Mouse (Mus musculus) hindbrain, embryonic 15.5 days (tissue): ENCODE measurements at regions not wholly inside any gene's neighbourhood (a gene's known extent, or its start where the extent isn't known, plus 50 kb on each side); places are given as distances from the start of the nearest gene placed in this dataset.
"Not testable (repeated sequence)": the region's sequence is repeated elsewhere in the genome, so short reads cannot be mapped to it uniquely, and the experiment has no call there.

Experiments used
- ATAC-seq: fragments of 200-750 bp; cut with Nextera tagmentation; 2 replicates; pipeline ENCODE4 v1.8.0; 2017; ENCODE audit warnings: low read depth, moderate number of reproducible peaks, moderate TSS enrichment; ENCODE audit not compliant: low FRiP score
- H3K27ac ChIP-seq: fragments of 300-500 bp; sonication (generic); replicated peaks from 2 replicates; pipeline ENCODE4 v1.5.1; 2015; ENCODE audit warnings: mild to moderate bottlenecking, inconsistent platforms
- H3K27me3 ChIP-seq: fragments of 300-500 bp; sonication (generic); 2 replicates; pipeline ENCODE4 v1.6.1; 2015; ENCODE audit warnings: control low read depth, inconsistent platforms
- H3K36me3 ChIP-seq: fragments of 300-500 bp; sonication (generic); 2 replicates; pipeline ENCODE4 v1.6.1; 2015; ENCODE audit warnings: control low read depth, inconsistent platforms
- H3K4me1 ChIP-seq: fragments of 300-500 bp; sonication (generic); replicated peaks from 2 replicates; pipeline ENCODE4 v1.6.1; 2015; ENCODE audit warnings: control low read depth, inconsistent platforms
- H3K4me2 ChIP-seq: fragments of 300-500 bp; sonication (generic); 2 replicates; pipeline ENCODE4 v1.6.1; 2015; ENCODE audit warnings: moderate library complexity, mild to moderate bottlenecking, inconsistent platforms
- H3K4me3 ChIP-seq: fragments of 300-500 bp; sonication (generic); 2 replicates; pipeline ENCODE4 v1.5.1; 2015; ENCODE audit warnings: mild to moderate bottlenecking, inconsistent platforms
- H3K9ac ChIP-seq: fragments of 300-500 bp; sonication (generic); 2 replicates; pipeline ENCODE4 v1.6.1; 2015; ENCODE audit warnings: inconsistent platforms
- H3K9me3 ChIP-seq: fragments of 300-500 bp; sonication (generic); 2 replicates; pipeline ENCODE4 v1.6.1; 2016; ENCODE audit warnings: control low read depth, inconsistent platforms
- WGBS: fragments of 180-500 bp; shearing (Covaris S2); methylation state at CpG from one replicate; pipeline ENCODE4 v1.1.7; 2015; 5-methylcytosine and 5-hydroxymethylcytosine counted together

- Histone ChIP-seq H3K27me3 (no peaks in the 10 kb centered on the region), H3K4me2 (no peak overlapping the region)
- ATAC-seq, result no peak
Measured at GRCm38 (mm10) chr19:35150780-35151725, 228.9 kb downstream of the Kif20b start.

DNA sequence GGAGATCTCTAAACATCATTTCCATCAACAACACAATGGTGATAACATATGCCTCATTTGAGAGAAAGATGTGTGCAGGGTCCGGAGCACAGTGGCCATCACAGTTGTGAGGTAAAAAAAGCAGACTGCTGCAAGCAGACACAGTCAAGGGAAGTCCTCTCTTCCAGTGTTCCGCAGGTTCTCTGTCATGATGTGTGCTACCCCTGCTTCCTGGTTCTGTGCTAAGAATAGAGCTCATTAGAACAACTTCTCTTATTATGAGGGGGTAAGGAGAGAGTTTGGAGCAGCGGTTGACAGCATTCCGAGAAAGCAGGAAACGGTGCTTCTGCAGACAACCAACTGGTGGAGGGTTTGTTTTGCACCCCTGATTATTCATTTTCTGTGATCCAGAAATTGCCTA lies 229.7 kb downstream of the Kif20b start:
- Histone ChIP-seq H3K4me3 (no peak overlapping the region), H3K4me2 (no peak overlapping the region), H3K36me3 (no peaks in the 10 kb centered on the region), H3K27me3 (no peaks in the 10 kb centered on the region), H3K4me1 (no peaks in the 10 kb centered on the region), H3K9ac (no peak overlapping the region), H3K9me3 (no peaks in the 10 kb centered on the region), H3K27ac (no peak overlapping the region)
- WGBS, result 84% methylated on average over 5 of the region's 5 CpGs
- ATAC-seq, result no peak

More at GRCm38 (mm10) chr19:35150780-35151725, 228.9 kb downstream of the Kif20b start:
- Histone ChIP-seq H3K4me3 (no peak overlapping the region), H3K9me3 (no peaks in the 10 kb centered on the region), H3K36me3 (no peaks in the 10 kb centered on the region), H3K4me1 (no peaks in the 10 kb centered on the region), H3K9ac (no peak overlapping the region), H3K27ac (no peak overlapping the region)
- WGBS, result 75% methylated on average over 6 of the region's 6 CpGs

DNA sequence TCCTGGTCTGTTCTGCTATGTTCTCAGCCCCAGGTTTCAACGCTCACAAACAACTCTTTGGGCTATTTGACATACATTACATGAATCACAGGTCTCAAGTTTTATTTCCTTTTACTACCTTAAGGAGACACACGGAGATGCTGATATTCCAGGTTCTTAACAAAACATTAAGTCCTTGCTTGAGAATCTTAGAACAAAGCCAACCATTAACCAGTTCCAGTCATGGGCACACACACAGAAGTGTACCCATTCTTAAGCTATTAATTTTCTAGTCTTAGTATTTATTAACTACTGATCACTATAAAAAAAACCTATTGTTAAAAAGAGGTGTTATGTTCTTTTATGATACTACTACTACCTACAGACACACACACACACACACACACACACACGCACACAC lies 235.7 kb downstream of the Kif20b start:
- H3K4me3 ChIP-seq, result no peak overlapping the region
- no peaks in the 10 kb centered on the region for H3K36me3 ChIP-seq
- H3K27ac ChIP-seq, result no peak overlapping the region
- H3K4me2 ChIP-seq, result no peak overlapping the region
- WGBS, result 92% methylated on average over 3 of the region's 3 CpGs
- no peak for ATAC-seq
- no peak overlapping the region for H3K9ac ChIP-seq
- H3K4me1 ChIP-seq, result no peaks in the 10 kb centered on the region
- no peaks in the 10 kb centered on the region for H3K9me3 ChIP-seq
- H3K27me3 ChIP-seq, result no peaks in the 10 kb centered on the region

DNA sequence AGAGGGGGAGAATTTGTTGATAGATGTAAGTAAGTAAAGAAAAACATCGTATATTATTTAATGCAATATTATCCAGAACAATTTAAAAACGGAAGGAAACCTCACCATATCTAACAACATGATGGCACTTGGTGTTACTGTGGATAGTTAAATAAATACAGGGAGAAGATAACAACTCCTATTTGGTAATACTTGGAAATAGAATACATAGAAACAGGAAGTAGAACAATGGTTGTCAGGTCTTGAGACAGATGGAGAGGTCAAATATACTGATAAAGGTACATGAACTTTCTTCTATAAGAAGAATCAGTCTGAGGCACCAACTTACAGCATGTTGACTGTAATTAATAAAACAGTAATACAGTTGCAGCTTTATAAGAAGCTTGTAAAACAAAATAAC lies 242.6 kb downstream of the Kif20b start:
- Histone ChIP-seq H3K36me3 (no peaks in the 10 kb centered on the region), H3K4me2 (no peak overlapping the region), H3K9ac (no peak overlapping the region), H3K27ac (no peak overlapping the region), H3K9me3 (no peaks in the 10 kb centered on the region), H3K4me1 (no peaks in the 10 kb centered on the region), H3K4me3 (no peak overlapping the region), H3K27me3 (no peaks in the 10 kb centered on the region)
- no peak for ATAC-seq
- 89% methylated on average over 2 of the region's 2 CpGs for WGBS

DNA sequence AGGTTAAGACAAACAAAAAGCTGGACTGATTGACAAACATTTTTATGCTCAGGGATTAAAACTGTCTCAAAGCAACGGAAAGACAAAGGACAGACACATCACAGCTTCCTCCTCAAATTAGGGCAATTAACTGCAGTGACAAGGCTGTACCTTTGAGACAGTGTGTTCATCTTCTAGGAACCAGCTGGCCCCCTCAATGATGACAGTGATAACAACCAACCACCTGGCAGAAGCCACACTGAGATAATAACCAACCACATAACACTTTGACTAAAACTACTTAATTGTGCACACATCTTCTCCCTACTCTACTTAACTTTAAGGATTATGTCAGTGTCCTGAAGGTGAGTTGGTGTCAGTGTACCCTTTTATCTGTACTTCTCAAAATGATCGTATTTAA lies 248.4 kb downstream of the Kif20b start:
- Histone ChIP-seq H3K4me3 (no peak overlapping the region), H3K4me1 (no peaks in the 10 kb centered on the region), H3K9me3 (no peaks in the 10 kb centered on the region), H3K36me3 (no peaks in the 10 kb centered on the region), H3K4me2 (no peak overlapping the region), H3K9ac (no peak overlapping the region), H3K27me3 (no peaks in the 10 kb centered on the region), H3K27ac (no peak overlapping the region)
- ATAC-seq, result no peak
- WGBS, result 75% methylated on average over 2 of the region's 2 CpGs

- Histone ChIP-seq H3K4me1 (no peaks in the 10 kb centered on the region), H3K4me2 (no peak overlapping the region), H3K36me3 (no peaks in the 10 kb centered on the region), H3K9ac (no peak overlapping the region), H3K4me3 (no peak overlapping the region), H3K27me3 (no peaks in the 10 kb centered on the region), H3K27ac (no peak overlapping the region), H3K9me3 (no peaks in the 10 kb centered on the region)
- no peak for ATAC-seq
- WGBS, result 68% methylated on average over 1 of the region's 1 CpGs
Measured at GRCm38 (mm10) chr19:35180102-35180501, 257.9 kb downstream of the Kif20b start.

GRCm38 (mm10) chr19:35205557-35206239 lies 283.5 kb downstream of the Kif20b start:
- H3K4me3 ChIP-seq, result no peak overlapping the region
- no peaks in the 10 kb centered on the region for H3K36me3 ChIP-seq
- H3K27me3 ChIP-seq, result no peaks in the 10 kb centered on the region
- WGBS, result 87% methylated on average over 5 of the region's 5 CpGs
- no peak overlapping the region for H3K9ac ChIP-seq
- no peak for ATAC-seq
- no peak overlapping the region for H3K4me2 ChIP-seq
- no peaks in the 10 kb centered on the region for H3K4me1 ChIP-seq
- H3K27ac ChIP-seq, result no peak overlapping the region
- H3K9me3 ChIP-seq, result no peaks in the 10 kb centered on the region

DNA sequence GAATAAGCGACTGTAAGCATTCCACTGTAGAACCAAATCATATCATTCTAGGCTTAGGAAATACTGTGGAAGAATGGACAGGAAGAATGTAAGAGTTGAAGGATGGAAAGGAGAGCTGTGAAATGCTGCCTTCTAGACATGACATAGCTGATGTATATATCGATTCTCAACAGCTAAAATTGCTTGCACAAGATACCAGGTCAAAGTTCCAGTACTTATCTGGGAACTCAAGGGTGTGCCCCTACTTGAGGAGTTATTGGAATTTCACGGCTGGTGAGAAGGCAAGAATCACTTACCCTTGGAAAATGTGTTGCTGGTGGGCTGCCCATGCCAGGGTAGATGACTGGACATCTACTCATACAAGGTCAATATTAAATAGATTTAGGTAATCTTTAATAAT lies 322.0 kb downstream of the Kif20b start:
- H3K9me3 ChIP-seq, result no peaks in the 10 kb centered on the region
- 87% methylated on average over 3 of the region's 3 CpGs for WGBS
- no peaks in the 10 kb centered on the region for H3K36me3 ChIP-seq
- H3K4me3 ChIP-seq, result no peak overlapping the region
- no peak overlapping the region for H3K9ac ChIP-seq
- no peak for ATAC-seq
- no peaks in the 10 kb centered on the region for H3K27me3 ChIP-seq
- H3K27ac ChIP-seq, result no peak overlapping the region
- H3K4me2 ChIP-seq, result no peak overlapping the region
- H3K4me1 ChIP-seq, result no peaks in the 10 kb centered on the region

GRCm38 (mm10) chr19:35247531-35247930 lies 325.4 kb downstream of the Kif20b start:
- Histone ChIP-seq H3K36me3 (no peaks in the 10 kb centered on the region), H3K9me3 (no peaks in the 10 kb centered on the region), H3K27ac (no peak overlapping the region), H3K4me1 (no peaks in the 10 kb centered on the region), H3K27me3 (no peaks in the 10 kb centered on the region), H3K4me3 (no peak overlapping the region), H3K9ac (no peak overlapping the region), H3K4me2 (no peak overlapping the region)
- 86% methylated on average over 6 of the region's 6 CpGs for WGBS
- no peak for ATAC-seq

DNA sequence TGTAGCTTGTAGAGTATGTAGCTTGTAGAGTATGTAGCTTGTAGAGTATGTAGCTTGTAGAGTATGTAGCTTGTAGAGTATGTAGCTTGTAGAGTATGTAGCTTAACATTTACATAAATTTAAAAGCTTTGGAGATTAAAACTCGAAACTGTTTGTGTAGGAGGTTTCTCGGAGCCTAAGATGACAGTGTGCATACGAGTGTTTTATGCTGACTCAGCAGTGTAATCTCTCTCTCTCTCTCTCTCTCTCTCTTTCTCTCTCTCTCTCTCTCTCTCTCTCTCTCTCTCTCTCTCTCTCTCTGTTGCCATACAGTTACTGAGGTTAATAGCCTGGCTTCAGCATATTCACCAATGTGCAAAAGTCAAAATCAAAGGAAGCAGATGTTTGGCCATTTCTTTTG lies 336.5 kb downstream of the Kif20b start:
- 88% methylated on average over 3 of the region's 3 CpGs for WGBS

GRCm38 (mm10) chr19:35263101-35263500 lies 340.9 kb downstream of the Kif20b start:
- no peaks in the 10 kb centered on the region for H3K4me1 ChIP-seq
- no peaks in the 10 kb centered on the region for H3K9me3 ChIP-seq
- H3K4me3 ChIP-seq, result no peak overlapping the region
- no peaks in the 10 kb centered on the region for H3K27me3 ChIP-seq
- H3K27ac ChIP-seq, result no peak overlapping the region
- H3K36me3 ChIP-seq, result no peaks in the 10 kb centered on the region
- no peak for ATAC-seq
- no peak overlapping the region for H3K9ac ChIP-seq
- H3K4me2 ChIP-seq, result no peak overlapping the region

More for the DNA sequence above, 336.5 kb downstream of the Kif20b start:
- not testable (repeated sequence) for H3K27ac ChIP-seq, H3K9ac ChIP-seq, H3K9me3 ChIP-seq, H3K27me3 ChIP-seq, ATAC-seq, H3K4me2 ChIP-seq, H3K36me3 ChIP-seq, H3K4me1 ChIP-seq, H3K4me3 ChIP-seq

DNA sequence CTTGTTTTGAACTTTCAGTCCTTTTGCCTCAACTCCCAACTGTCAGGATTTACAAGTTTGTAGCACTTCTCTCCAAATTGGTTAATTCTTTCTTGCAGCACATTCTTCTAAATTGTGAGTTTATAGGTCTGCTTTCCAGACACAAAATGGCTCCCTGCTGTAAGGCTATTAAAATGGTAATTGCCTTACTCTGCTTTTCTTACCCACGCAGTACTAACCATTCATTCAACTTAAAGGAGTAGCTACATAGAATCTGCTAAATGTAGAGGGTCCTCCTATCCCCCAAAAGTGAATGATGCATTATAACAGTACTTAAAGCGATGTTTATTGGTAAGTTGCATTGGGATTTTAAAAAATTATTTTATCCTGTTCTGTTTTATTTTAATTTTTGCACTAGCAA lies 356.2 kb downstream of the Kif20b start:
- no peaks in the 10 kb centered on the region for H3K36me3 ChIP-seq
- no peak for ATAC-seq
- H3K4me1 ChIP-seq, result no peaks in the 10 kb centered on the region
- H3K4me2 ChIP-seq, result no peak overlapping the region
- no peak overlapping the region for H3K9ac ChIP-seq
- no peak overlapping the region for H3K27ac ChIP-seq
- H3K27me3 ChIP-seq, result no peaks in the 10 kb centered on the region
- no peak overlapping the region for H3K4me3 ChIP-seq
- WGBS, result 40% methylated on average over 2 of the region's 2 CpGs
- H3K9me3 ChIP-seq, result no peaks in the 10 kb centered on the region
